Mouse (Mus musculus): ENCODE data around the gene Vmn2r52. TPM values are rescaled to one million over a fixed set of nuclear protein-coding genes. Genes with fewer than 3 reads are reported as not detected.
"Not testable (repeated sequence)": the region's sequence is repeated elsewhere in the genome, so short reads cannot be mapped to it uniquely, and the experiment has no call there.

Gene Vmn2r52
- polyA plus RNA-seq (2015; fragmentation: Nextera tagmentation; extraction: Ambion mirVana) = not detected in 2 replicates

DNA sequence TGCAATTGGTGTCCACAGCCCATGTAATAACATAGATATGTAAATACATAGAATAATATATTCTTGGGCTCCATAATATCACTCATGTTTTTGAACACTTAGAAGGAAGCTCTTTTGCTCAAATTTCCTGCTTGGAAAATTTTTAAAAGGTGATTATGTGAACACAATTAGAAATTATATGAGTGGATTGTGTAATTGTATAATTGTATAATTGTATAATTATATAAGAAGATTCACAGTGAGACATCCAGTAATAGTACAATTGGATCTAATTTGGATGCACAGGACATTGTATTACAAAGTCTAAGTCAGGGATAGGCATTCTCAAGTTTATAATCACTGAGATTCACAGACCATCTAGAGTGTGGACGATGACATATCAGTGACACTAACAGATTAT is at the start of gene Vmn2r52:
Vmn2r52 (minus strand) TSS at position 101 of the 400 bp plus-strand sequence.
- no peaks in the 10 kb centered on the region for H3K36me3 ChIP-seq
- WGBS = 88% methylated on average over 1 of the region's 1 CpGs

DNA sequence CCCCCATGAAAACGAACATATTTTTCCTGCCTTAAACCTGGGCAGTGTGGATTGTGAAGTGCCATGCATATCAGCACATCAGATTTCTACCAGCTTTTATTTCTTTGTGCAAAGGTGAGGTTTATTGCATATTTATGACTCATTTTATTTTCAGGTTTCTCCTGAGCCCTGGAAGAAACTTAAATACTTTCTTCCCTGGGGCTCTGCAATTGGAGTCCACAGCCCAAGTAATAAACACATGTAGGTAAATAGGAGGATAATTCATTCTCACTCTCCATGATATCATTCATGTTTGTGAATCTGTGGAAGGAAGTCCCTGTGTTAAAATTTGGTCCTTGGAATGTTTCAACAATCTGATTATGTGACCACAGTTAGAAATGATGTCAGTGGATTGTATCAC is 70.7 kb downstream of the Vmn2r52 start, which contains the start of gene Vmn2r51:
Vmn2r51 (minus strand) TSS at position 101 of the 400 bp plus-strand sequence.
- not testable (repeated sequence) for H3K9ac ChIP-seq; H3K4me1 ChIP-seq (replicated peaks); H3K4me2 ChIP-seq; H3K27ac ChIP-seq (replicated peaks); ATAC-seq (ENCODE audit: low read depth); H3K36me3 ChIP-seq; H3K4me3 ChIP-seq; H3K27me3 ChIP-seq
- H3K9me3 ChIP-seq = peaks cover 14% of the 10 kb centered on the region; the same call in 1 of the 2 replicates
- 78% methylated on average over 1 of the region's 1 CpGs for WGBS

More for the DNA sequence above, at the start of gene Vmn2r52:
- no peaks in the 10 kb centered on the region for H3K27me3 ChIP-seq
- no peak within 1 kb of the TSS for H3K4me2 ChIP-seq
- no peak within 1 kb of the TSS for H3K9ac ChIP-seq
- ATAC-seq (ENCODE audit: low read depth) = no peak
- H3K4me3 ChIP-seq = no peak within 1 kb of the TSS
- H3K27ac ChIP-seq (replicated peaks) = no peak within 1 kb of the TSS
- peaks cover 11% of the 10 kb centered on the region; the same call in 1 of the 2 replicates for H3K9me3 ChIP-seq
- H3K4me1 ChIP-seq (replicated peaks) = no peaks in the 10 kb centered on the region

Other genes starting within 250 kb of the Vmn2r52 start
- not detected in 2 replicates for gene Vmn2r48, start 223.0 kb downstream of the Vmn2r52 start, polyA plus RNA-seq (2015; fragmentation: Nextera tagmentation; extraction: Ambion mirVana)
- not detected in 2 replicates for gene Vmn2r49, start 184.3 kb downstream of the Vmn2r52 start, polyA plus RNA-seq (2015; fragmentation: Nextera tagmentation; extraction: Ambion mirVana)
- gene Vmn2r50, start 123.3 kb downstream of the Vmn2r52 start, polyA plus RNA-seq (2015; fragmentation: Nextera tagmentation; extraction: Ambion mirVana) = not detected in 2 replicates
- not detected in 2 replicates for gene Vmn2r51, start 70.8 kb downstream of the Vmn2r52 start, polyA plus RNA-seq (2015; fragmentation: Nextera tagmentation; extraction: Ambion mirVana)
- not detected in 2 replicates for gene Vmn1r66, start 101.4 kb upstream of the Vmn2r52 start, polyA plus RNA-seq (2015; fragmentation: Nextera tagmentation; extraction: Ambion mirVana)

All from neural tube, embryonic 13.5 days (tissue).